Mouse (Mus musculus) MEL (cell line): ENCODE results near the gene Pgc.

Experiments
- CTCF ChIP-seq, 3 experiments: IDR thresholded peaks in 2 of 3; conservative IDR thresholded peaks in 1 of 3; 2 replicates each; pipeline ENCODE4 v1.5.1; 2011 to 2012; ENCODE audit warnings: low read length in 3 of 3, low read depth in 2 of 3, mild to moderate bottlenecking in 2 of 3, improper control_type of control experiment in 1 of 3, inconsistent platforms in 1 of 3, mixed read lengths in 1 of 3, moderate library complexity in 1 of 3; ENCODE audit not compliant: control insufficient read depth in 1 of 3, insufficient read depth in 1 of 3, poor library complexity in 1 of 3, severe bottlenecking in 1 of 3
- TAL1 ChIP-seq: IDR thresholded peaks from 2 replicates; pipeline ENCODE4 v1.6.1; 2012; ENCODE audit warnings: mild to moderate bottlenecking, inconsistent platforms, low read length, moderate library complexity, mixed read lengths

- TF ChIP-seq CTCF (IDR thresholded peaks at IDR 0.05 in 2 of 3, conservative IDR thresholded peaks at IDR 0.05 in 1 of 3; ENCODE audit: control insufficient read depth in 1 of 3, insufficient read depth in 1 of 3, low read depth in 2 of 3, low read length in 3 of 3, poor library complexity in 1 of 3, severe bottlenecking in 1 of 3) (no peak), TAL1 (peak; percentile 7; the same call in 1 of the 2 replicates)
Measured at GRCm38 (mm10) chr17:47749626-47750025, 23.0 kb downstream of the Pgc start.
